Mouse (Mus musculus): Measurements from ENCODE around the gene Midn. TPM values are rescaled to one million over a fixed set of nuclear protein-coding genes. Genes with fewer than 3 reads are reported as not detected.
"Not testable (repeated sequence)": the region's sequence is repeated elsewhere in the genome, so short reads cannot be mapped to it uniquely, and the experiment has no call there.

Gene Midn
- polyA plus RNA-seq, 1 experiment from 2014 or later, result 18.3 TPM

DNA sequence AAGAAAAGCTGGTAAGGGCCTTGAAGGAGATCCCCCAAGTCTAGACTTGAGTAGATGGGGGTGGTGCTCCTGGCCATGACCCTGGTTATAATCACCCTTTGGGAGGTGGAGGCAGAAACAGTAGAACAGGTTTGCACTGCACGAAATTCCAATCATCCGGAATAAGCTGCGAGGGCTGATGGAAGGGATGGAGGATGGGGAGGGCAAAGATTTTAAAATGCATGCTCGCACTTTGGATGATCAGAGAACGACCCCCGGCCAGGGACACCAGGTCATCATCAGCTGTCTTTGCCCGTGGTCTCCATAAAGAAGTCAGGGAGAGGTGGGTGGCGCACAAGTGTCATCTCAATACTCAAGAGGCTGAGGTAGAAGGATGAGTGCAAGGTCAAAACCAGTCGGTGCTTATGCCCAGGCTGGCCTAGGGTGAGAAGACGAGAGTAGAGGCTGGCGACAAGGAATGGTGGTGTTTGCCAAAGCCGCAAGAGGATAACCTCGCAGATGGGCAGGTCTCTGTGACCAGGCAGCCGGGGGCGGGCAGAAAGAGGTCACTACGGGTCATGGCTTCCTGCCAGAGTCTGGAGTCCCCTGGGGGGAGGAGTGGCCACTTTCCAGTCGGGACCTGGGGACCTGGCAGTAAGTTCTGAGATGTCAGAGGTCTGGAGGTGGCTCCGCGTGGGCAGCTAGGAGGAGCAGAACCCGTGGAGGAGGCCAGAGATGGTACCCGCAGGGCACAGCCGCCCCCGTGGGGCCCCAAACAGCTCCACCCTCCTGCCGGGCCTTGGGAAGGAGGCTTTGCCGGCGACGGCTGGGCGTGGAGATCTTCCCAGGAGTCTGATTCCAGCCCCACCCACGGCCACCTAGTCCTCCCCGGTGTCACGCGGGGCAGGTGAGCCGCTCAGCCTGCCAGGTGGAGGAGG, 12.6 kb downstream of the Midn start:
- no peaks in the 10 kb centered on the region for H3K27me3 ChIP-seq
- WGBS, result 2% methylated on average over 33 of the region's 33 CpGs
- peaks cover 94% of the 10 kb centered on the region for H3K4me1 ChIP-seq
- peak overlapping the region; percentile 23; the same call in 1 of the 2 replicates for H3K9ac ChIP-seq
- peak overlapping the region; percentile 98 for H3K27ac ChIP-seq (replicated peaks)
- peak overlapping the region; percentile 47 for H3K4me3 ChIP-seq (replicated peaks)
- H3K36me3 ChIP-seq, result peaks cover 20% of the 10 kb centered on the region
- H3K4me2 ChIP-seq (replicated peaks), result peak overlapping the region; percentile 79
- H3K9me3 ChIP-seq (replicated peaks), result no peaks in the 10 kb centered on the region
- ATAC-seq (ENCODE audit: insufficient number of reproducible peaks, low FRiP score, low TSS enrichment, low read depth), result no peak

DNA sequence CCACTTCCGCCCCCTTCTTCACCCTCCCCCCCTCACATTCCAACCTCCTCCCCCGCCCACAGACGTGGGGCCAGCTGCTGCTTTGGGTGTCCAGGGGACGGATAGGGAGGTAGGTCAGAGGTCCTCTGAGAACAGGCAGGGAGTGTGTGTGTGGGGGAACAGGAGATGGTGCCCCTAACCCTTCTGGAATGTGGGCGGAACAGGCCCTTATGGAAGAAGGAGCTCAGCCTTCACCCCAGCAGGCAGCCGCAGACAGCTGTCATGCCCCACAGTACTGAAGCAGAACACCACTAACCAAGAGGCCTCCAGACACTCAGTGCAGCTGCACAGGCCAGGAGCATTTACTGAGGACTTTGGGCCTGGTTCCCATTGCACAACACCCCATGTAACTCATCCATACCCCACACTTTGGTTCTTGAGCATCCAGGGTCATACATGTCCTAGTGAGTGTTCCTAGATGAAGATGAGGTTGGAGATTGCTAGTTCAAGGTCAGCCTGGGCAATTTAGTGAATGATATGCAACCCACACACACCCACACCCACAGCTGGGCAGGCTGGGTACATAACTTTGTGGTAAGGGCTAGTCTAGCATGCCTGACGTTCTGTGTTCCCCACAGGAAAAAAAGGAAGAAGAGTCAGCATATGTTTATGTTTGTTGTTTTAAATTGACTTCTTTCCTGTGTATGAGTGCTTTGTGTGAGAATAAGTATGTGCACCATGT, 13.6 kb downstream of the Midn start:
- H3K9ac ChIP-seq, result no peak overlapping the region

DNA sequence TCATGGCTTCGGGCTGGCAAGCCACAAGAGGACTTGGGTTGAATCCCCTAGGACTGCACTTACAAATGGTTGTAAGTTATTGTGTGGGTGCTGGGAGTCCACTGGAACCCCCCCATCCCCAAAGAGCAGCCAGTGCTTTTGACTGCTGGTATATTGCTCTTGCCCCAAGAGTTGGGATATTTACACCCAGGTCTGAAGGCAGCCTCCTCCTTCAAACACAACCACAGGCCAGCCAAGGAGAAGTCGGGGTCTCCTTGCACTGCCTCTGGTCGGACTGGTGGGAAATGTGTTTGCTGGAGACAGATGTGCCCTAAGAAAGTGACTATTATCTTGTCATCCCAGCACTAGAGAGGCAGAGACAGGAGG, 14.2 kb downstream of the Midn start:
- no peaks in the 10 kb centered on the region for H3K27me3 ChIP-seq
- H3K4me3 ChIP-seq (replicated peaks), result no peak overlapping the region
- H3K4me1 ChIP-seq, result peaks cover 92% of the 10 kb centered on the region
- peaks cover 5% of the 10 kb centered on the region for H3K36me3 ChIP-seq
- H3K9me3 ChIP-seq (replicated peaks), result no peaks in the 10 kb centered on the region
- 64% methylated on average over 3 of the region's 3 CpGs for WGBS
- H3K4me2 ChIP-seq (replicated peaks), result no peak overlapping the region
- H3K27ac ChIP-seq (replicated peaks), result peak overlapping the region; percentile 98
- no peak overlapping the region for H3K9ac ChIP-seq
- ATAC-seq (ENCODE audit: insufficient number of reproducible peaks, low FRiP score, low TSS enrichment, low read depth), result no peak

More for the DNA sequence above, 13.6 kb downstream of the Midn start:
- H3K9me3 ChIP-seq (replicated peaks), result no peaks in the 10 kb centered on the region
- 3% methylated on average over 6 of the region's 7 CpGs for WGBS
- H3K4me1 ChIP-seq, result peaks cover 92% of the 10 kb centered on the region
- H3K4me3 ChIP-seq (replicated peaks), result peak overlapping the region; percentile 47
- H3K27ac ChIP-seq (replicated peaks), result peak overlapping the region; percentile 98
- ATAC-seq (ENCODE audit: insufficient number of reproducible peaks, low FRiP score, low TSS enrichment, low read depth), result peak; percentile 6; the same call in 1 of the 2 replicates
- H3K36me3 ChIP-seq, result peaks cover 10% of the 10 kb centered on the region
- H3K27me3 ChIP-seq, result no peaks in the 10 kb centered on the region
- H3K4me2 ChIP-seq (replicated peaks), result peak overlapping the region; percentile 79

DNA sequence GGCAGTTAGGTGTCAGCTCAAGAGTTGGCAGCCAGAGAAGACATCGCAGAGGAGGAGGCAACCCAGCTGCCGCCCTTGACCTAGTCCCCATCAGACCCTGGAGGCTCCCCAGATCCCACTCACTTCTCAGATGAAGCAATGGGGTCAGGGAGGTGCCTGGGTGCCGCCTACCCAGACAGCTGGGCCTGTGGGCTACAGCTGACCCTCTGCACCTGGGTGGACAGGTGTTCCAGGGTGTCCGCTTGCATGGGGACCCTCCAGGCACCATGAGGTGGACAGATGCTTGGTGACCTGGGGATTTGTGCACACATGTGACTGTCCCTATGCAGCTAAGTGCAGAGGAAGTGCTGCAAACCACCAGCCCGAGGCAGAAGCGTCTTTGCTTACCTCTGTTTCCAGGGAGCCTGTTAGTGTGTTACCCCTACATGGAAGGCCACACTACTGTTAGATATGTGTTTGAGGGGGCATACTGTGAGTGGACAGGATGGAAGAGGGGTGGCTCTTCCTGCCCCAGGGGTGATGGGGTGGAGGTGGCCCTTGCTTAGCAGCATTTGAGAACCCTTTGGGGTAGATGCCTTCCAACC, 14.7 kb downstream of the Midn start:
- Histone ChIP-seq H3K27me3 (no peaks in the 10 kb centered on the region), H3K9ac (no peak overlapping the region), H3K4me2 (replicated peaks) (no peak overlapping the region), H3K36me3 (no peaks in the 10 kb centered on the region), H3K27ac (replicated peaks) (peak overlapping the region; percentile 98), H3K9me3 (replicated peaks) (no peaks in the 10 kb centered on the region), H3K4me1 (peaks cover 88% of the 10 kb centered on the region), H3K4me3 (replicated peaks) (no peak overlapping the region)
- WGBS, result 63% methylated on average over 6 of the region's 6 CpGs
- no peak for ATAC-seq (ENCODE audit: insufficient number of reproducible peaks, low FRiP score, low TSS enrichment, low read depth)

DNA sequence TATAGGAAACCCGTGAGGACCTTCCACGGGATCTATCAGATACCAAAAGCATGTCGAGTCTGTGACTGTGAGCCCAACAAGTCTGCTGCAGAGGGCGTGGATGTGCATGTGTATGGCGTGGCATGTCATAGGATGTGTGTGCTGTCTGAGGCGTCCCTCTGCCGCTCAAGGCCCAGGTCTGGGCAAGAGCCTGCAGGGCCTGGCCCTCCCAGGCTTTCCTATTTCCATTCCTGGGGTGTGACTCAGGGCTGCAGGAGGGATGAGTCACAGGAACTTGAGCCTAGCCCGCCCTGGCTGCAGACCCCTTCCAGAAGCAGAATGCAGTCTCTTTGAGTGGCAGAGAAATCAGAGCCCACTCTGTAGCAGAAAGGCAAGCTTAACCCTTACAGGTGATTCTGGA, 15.6 kb downstream of the Midn start:
- H3K27ac ChIP-seq (replicated peaks), result peak overlapping the region; percentile 48
- peaks cover 83% of the 10 kb centered on the region for H3K4me1 ChIP-seq
- H3K4me2 ChIP-seq (replicated peaks), result 0 out of 2 replicates have a peak overlapping the region, but pooled peaks have one; percentile 84
- H3K9me3 ChIP-seq (replicated peaks), result no peaks in the 10 kb centered on the region
- H3K36me3 ChIP-seq, result no peaks in the 10 kb centered on the region
- no peaks in the 10 kb centered on the region for H3K27me3 ChIP-seq
- no peak overlapping the region for H3K4me3 ChIP-seq (replicated peaks)
- no peak overlapping the region for H3K9ac ChIP-seq
- ATAC-seq (ENCODE audit: insufficient number of reproducible peaks, low FRiP score, low TSS enrichment, low read depth), result no peak
- 53% methylated on average over 8 of the region's 8 CpGs for WGBS

DNA sequence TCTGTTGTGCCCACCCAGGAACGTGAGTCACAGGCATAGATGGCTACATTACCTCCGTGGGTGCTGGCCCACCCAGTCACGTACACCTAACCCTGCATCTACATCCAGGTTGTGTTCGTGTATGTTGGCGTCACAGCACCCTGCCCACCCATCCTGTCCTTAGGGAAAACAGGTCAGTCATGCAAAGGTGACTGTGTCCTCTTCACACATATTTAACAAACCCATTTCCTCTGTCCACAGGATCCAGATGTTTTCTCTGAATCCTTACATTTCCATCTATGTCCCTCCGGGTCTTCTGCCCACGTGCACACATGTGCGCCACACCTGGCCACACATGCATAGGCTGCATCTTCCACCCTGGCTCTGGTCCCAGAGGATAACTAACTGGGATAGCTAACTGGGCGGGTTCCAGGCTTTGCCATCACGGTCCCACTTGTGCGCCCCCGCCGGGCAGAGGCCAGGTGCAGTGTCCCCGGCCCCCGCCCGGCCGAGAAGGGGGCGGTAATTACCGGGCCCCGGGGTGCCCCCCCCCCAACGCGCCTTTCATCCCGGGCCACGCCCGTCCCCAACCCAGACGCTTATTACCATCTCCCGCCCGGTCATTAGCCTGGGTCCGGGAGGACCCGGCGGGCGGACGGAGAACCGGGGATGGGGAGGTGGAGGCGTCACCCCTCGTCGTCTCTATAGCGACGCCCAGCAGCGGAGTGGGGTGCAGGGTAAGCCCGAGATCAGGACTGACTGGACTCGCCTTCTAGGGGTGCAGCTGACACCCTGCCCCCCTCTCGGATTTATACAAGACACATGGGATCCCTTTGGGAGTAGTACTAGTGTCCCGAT, 16.3 kb downstream of the Midn start:
- H3K27ac ChIP-seq (replicated peaks), result peak overlapping the region; percentile 48
- 8% methylated on average over 44 of the region's 44 CpGs for WGBS

DNA sequence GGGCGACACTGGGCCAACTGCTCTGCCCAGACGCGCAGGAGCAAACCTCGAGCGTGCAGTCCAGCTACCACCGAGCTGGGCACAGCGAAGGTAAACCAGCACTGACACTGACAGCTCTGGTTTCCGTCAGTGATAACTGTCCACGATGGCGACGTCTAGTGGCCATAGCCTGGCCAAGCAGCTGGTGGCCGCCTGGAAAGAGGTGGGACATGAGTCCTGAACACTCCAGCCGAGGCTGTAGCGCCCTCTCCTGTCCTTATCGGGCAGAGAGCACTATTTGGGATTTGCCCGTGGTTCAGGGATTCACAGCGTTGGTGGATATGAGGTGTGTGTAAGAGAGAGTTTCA, 16.9 kb downstream of the Midn start:
- Histone ChIP-seq H3K4me3 (replicated peaks) (peak overlapping the region; percentile 41), H3K4me2 (replicated peaks) (peak overlapping the region; percentile 84), H3K4me1 (peaks cover 80% of the 10 kb centered on the region), H3K27ac (replicated peaks) (peak overlapping the region; percentile 48), H3K36me3 (peaks cover 2% of the 10 kb centered on the region; the same call in 1 of the 2 replicates), H3K27me3 (no peaks in the 10 kb centered on the region), H3K9me3 (replicated peaks) (no peaks in the 10 kb centered on the region), H3K9ac (no peak overlapping the region)
- under 1% methylated on average over 17 of the region's 17 CpGs for WGBS
- peak; percentile 37 for ATAC-seq (ENCODE audit: insufficient number of reproducible peaks, low FRiP score, low TSS enrichment, low read depth)

More for the DNA sequence above, 16.3 kb downstream of the Midn start:
- Histone ChIP-seq H3K9me3 (replicated peaks) (no peaks in the 10 kb centered on the region), H3K4me3 (replicated peaks) (peak overlapping the region; percentile 41), H3K27me3 (no peaks in the 10 kb centered on the region), H3K4me1 (peaks cover 83% of the 10 kb centered on the region), H3K4me2 (replicated peaks) (peak overlapping the region; percentile 84), H3K9ac (no peak overlapping the region), H3K36me3 (no peaks in the 10 kb centered on the region)
- ATAC-seq (ENCODE audit: insufficient number of reproducible peaks, low FRiP score, low TSS enrichment, low read depth), result no peak

DNA sequence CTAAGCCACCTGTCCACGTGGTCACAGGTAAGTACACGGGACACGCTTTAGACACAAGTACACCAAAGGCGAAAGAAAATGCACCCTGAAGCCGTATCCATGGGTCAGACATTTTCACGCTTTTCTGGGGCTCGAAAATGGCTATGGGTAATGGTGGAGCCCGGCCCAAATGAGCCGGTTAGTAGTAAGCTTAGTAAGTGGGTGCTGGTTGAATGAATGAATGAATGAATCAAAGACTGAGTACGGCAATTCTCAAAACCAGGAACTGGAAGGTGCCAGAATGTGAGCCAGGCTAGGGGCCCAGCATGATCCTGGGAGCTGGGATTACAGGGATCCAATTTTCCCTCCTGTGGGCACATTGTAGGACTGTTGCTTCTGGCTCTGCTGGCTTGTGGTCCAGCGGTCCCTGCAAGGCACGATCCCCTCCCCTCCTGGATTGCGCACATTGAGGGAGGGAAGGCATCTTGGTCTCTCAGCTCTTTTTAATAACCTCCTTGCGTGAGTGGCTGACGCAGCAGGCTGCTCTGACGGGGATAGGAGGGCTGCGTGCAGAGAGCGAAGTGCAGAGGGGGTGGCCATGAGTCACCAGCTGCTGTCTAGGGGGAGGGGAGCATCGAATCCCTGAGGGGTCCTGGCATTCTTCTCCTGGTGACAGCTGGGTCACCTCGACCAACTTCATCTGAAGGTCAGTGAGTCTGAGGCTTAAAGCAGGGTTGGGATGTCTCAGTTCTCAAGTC, 17.5 kb downstream of the Midn start, which contains the start of gene Cirbp:
Cirbp (plus strand) TSS at position 594 of the 737 bp plus-strand sequence.
- 11% methylated on average over 20 of the region's 20 CpGs for WGBS
- Histone ChIP-seq H3K27ac (replicated peaks) (peak within 1 kb of the TSS; percentile 83), H3K4me1 (peaks cover 77% of the 10 kb centered on the region), H3K36me3 (peaks cover 8% of the 10 kb centered on the region), H3K4me3 (replicated peaks) (peak within 1 kb of the TSS; percentile 41), H3K27me3 (no peaks in the 10 kb centered on the region), H3K9ac (no peak within 1 kb of the TSS), H3K4me2 (replicated peaks) (peak within 1 kb of the TSS; percentile 84), H3K9me3 (replicated peaks) (no peaks in the 10 kb centered on the region)
- ATAC-seq (ENCODE audit: insufficient number of reproducible peaks, low FRiP score, low TSS enrichment, low read depth), result no peak

DNA sequence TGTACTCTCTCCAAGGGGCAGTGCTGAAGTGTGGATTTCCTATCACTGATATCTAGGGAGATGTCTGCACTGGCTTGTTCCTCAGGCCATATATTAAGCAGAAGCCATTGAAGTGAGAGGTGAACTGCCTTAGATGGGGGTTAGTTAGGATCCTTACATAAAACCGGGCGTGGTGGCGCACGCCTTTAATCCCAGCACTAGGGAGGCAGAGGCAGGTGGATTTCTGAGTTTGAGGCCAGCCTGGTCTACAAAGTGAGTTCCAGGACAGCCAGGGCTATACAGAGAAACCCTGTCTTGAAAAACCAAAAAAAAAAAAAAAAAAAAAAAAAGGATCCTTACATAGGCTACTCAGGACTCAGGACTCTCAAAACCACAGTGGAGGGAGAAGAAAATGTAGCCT, 18.1 kb downstream of the Midn start:
- ATAC-seq (ENCODE audit: insufficient number of reproducible peaks, low FRiP score, low TSS enrichment, low read depth); H3K4me3 ChIP-seq (replicated peaks); H3K9ac ChIP-seq; H3K27me3 ChIP-seq; H3K9me3 ChIP-seq (replicated peaks): not testable (repeated sequence)
- H3K36me3 ChIP-seq, result peaks cover 14% of the 10 kb centered on the region
- H3K4me2 ChIP-seq (replicated peaks), result peak overlapping the region; percentile 84; the same call in 1 of the 2 replicates
- peak overlapping the region; percentile 53 for H3K27ac ChIP-seq (replicated peaks)
- 86% methylated on average over 4 of the region's 4 CpGs for WGBS
- H3K4me1 ChIP-seq, result peaks cover 75% of the 10 kb centered on the region

DNA sequence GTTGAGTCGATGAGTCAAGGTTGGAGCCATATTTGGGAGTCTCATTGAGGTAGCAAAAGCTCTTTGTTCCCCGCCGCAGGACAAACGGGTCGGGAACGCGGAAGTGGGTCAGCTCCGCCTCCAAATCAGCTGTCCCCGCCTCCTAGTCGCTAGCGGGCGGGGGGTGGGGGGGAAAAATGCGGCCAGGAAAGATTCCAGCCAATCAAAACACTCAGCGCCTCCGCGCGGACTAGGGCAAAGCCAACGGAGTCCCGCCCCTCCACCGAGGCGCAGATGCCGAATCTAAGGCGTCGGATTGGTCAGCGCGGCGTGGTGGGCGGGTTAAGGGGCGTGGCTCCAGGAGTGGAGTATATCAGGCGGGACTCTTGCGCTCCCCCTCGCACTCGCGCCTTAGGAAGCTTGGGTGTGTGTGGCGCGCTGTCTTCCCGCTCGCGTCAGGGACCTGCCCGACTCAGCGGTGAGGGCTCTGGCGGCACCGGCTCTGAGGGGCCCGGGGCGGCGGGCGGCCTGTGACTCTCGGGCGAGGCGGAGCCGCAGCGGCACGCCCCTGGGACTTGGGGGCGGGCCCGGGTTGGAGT, 19.5 kb downstream of the Midn start:
- no peaks in the 10 kb centered on the region for H3K9me3 ChIP-seq (replicated peaks)
- peak overlapping the region; percentile 100 for H3K27ac ChIP-seq (replicated peaks)
- under 1% methylated on average over 55 of the region's 55 CpGs for WGBS
- H3K9ac ChIP-seq, result peak overlapping the region; percentile 100
- H3K4me1 ChIP-seq, result peaks cover 72% of the 10 kb centered on the region
- peaks cover 27% of the 10 kb centered on the region for H3K36me3 ChIP-seq
- peak overlapping the region; percentile 86 for H3K4me3 ChIP-seq (replicated peaks)
- H3K27me3 ChIP-seq, result no peaks in the 10 kb centered on the region
- peak; percentile 92 for ATAC-seq (ENCODE audit: insufficient number of reproducible peaks, low FRiP score, low TSS enrichment, low read depth)
- H3K4me2 ChIP-seq (replicated peaks), result peak overlapping the region; percentile 76
